ENCODE assay signal across 8 mouse cellular contexts in the genomic region with DNA sequence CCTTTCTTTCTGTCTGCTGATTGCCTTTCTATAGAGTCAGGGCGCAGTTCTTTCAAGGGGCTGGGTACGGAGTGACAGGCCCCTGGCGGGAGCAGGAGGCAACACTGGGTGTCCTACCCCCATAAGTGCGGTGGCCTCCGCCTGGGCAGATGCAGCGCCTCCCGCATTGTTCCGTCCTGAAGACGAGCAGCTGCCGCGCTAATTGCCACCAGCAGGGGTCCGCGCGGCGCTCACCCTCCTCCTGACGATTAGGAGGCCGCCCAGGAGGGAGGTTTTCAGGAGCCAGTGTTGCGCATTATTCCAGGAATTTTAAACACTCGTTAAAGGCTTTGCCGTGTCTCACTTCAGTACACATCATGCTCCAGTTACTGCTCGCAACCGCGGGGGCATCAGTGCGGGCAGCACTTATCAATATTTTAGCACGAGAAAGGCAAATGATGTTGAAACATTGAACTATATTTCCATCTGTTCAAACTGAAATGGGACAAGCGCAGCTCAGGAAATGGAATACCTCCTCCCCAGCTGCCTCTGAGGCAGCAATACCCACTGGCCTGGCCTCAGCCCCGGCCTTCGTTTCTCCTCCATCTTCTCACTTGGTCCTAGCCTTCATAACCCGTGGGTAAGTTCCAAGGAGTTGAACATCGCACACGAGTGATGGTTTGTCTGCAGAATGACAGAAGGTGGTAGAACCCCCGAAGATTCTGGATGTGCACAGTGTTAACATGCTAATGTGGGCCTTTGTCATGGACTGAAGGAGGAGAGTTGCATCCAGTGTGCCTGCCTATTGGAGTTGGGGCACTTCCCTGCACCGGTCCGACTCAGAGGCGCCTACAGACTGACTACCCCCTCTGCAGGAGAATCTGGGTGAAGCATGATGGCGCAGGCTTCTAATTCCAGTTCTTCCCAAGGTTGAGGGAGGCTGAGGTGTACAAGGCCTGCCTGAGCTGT. TPM values are rescaled to one million over a fixed set of nuclear protein-coding genes. Genes with fewer than 3 reads are reported as not detected.
DNase-seq lines count a peak whose midpoint lies in the region; ATAC-seq and TF ChIP-seq lines count a peak whose summit lies in the region.

No protein-coding gene starts in this region.

- H3K9ac ChIP-seq in embryonic facial prominence, embryonic 13.5 days, result peak overlapping the region; percentile 65
- H3K9ac ChIP-seq in limb, embryonic 13.5 days, result peak overlapping the region; percentile 56
- peak overlapping the region; percentile 34; the same call in 1 of the 2 replicates for H3K9ac ChIP-seq in midbrain, postnatal 0 days (replicated peaks; ENCODE audit: low read length, poor library complexity, severe bottlenecking)

- peak overlapping the region; percentile 78 for H3K4me2 ChIP-seq in embryonic facial prominence, embryonic 13.5 days
- H3K4me2 ChIP-seq in limb, embryonic 13.5 days (replicated peaks), result peak overlapping the region; percentile 79
- H3K4me2 ChIP-seq in midbrain, postnatal 0 days (ENCODE audit: low read depth, low read length, poor library complexity, severe bottlenecking), result peak overlapping the region; percentile 64

- no peaks in the 10 kb centered on the region for H3K36me3 ChIP-seq in embryonic facial prominence, embryonic 13.5 days
- H3K36me3 ChIP-seq in limb, embryonic 13.5 days, result no peaks in the 10 kb centered on the region
- H3K36me3 ChIP-seq in midbrain, postnatal 0 days (ENCODE audit: insufficient read depth, low read length), result no peaks in the 10 kb centered on the region

- 0 out of 2 replicates have a peak, but pooled peaks have one; percentile 56 for ATAC-seq in embryonic facial prominence, embryonic 13.5 days (ENCODE audit: insufficient number of reproducible peaks, insufficient read depth, low FRiP score, low TSS enrichment, low read depth)
- peak; percentile 73 for ATAC-seq in limb, embryonic 13.5 days (ENCODE audit: low FRiP score, low read depth)
- peak; percentile 69 for ATAC-seq in midbrain, postnatal 0 days (ENCODE audit: low FRiP score)
- no peak for ATAC-seq in monocyte, adult 5-6 weeks (replicated peaks; ENCODE audit: insufficient number of reproducible peaks, low FRiP score, low TSS enrichment, poor library complexity, severe bottlenecking)

- DNase-seq in left cerebral cortex, adult 2 months (ENCODE audit: extremely low spot score in 1 of 2, low spot score in 2 of 2), result peak in 1 of 2 experiments; percentile 52
- DNase-seq in left cerebral cortex, adult 11 months (ENCODE audit: low spot score), result no peak
- peak; percentile 58 for DNase-seq in adrenal gland, adult 2 months
- peak; percentile 72 for DNase-seq in heart, postnatal 4 days
- peak; percentile 65 for DNase-seq in midbrain, postnatal 0 days (ENCODE audit: low spot score)

- peak; percentile 60 for TF ChIP-seq CTCF in left cerebral cortex, adult 2 months (IDR thresholded peaks at IDR 0.05)
- TF ChIP-seq CTCF in midbrain, postnatal 0 days (IDR thresholded peaks at IDR 0.05), result peak; percentile 81

- H3K9me3 ChIP-seq in embryonic facial prominence, embryonic 13.5 days, result no peaks in the 10 kb centered on the region
- H3K9me3 ChIP-seq in limb, embryonic 13.5 days, result no peaks in the 10 kb centered on the region
- no peaks in the 10 kb centered on the region for H3K9me3 ChIP-seq in midbrain, postnatal 0 days (ENCODE audit: low read length)

- H3K4me3 ChIP-seq in left cerebral cortex, adult 2 months, result peak overlapping the region; percentile 34
- peak overlapping the region; percentile 41 for H3K4me3 ChIP-seq in embryonic facial prominence, embryonic 13.5 days
- H3K4me3 ChIP-seq in limb, embryonic 13.5 days, result peak overlapping the region; percentile 44
- H3K4me3 ChIP-seq in midbrain, postnatal 0 days (ENCODE audit: low read depth, low read length), result peak overlapping the region; percentile 36

- 3% methylated on average over 36 of the region's 36 CpGs for WGBS in embryonic facial prominence, embryonic 13.5 days
- 3% methylated on average over 36 of the region's 36 CpGs for WGBS in limb, embryonic 13.5 days
- WGBS in midbrain, postnatal 0 days, result 3% methylated on average over 36 of the region's 36 CpGs

- peaks cover 35% of the 10 kb centered on the region for H3K27me3 ChIP-seq in embryonic facial prominence, embryonic 13.5 days
- H3K27me3 ChIP-seq in limb, embryonic 13.5 days, result peaks cover 72% of the 10 kb centered on the region
- H3K27me3 ChIP-seq in midbrain, postnatal 0 days (ENCODE audit: insufficient read depth, low read length), result peaks cover 19% of the 10 kb centered on the region

- no peak overlapping the region for H3K27ac ChIP-seq in left cerebral cortex, adult 2 months
- H3K27ac ChIP-seq in embryonic facial prominence, embryonic 13.5 days, result peak overlapping the region; percentile 36; the same call in 1 of the 2 replicates
- H3K27ac ChIP-seq in limb, embryonic 13.5 days, result no peak overlapping the region
- no peak overlapping the region for H3K27ac ChIP-seq in midbrain, postnatal 0 days (ENCODE audit: low read depth, low read length)

- H3K4me1 ChIP-seq in embryonic facial prominence, embryonic 13.5 days, result peaks cover 18% of the 10 kb centered on the region
- peaks cover 13% of the 10 kb centered on the region for H3K4me1 ChIP-seq in limb, embryonic 13.5 days
- H3K4me1 ChIP-seq in midbrain, postnatal 0 days (ENCODE audit: insufficient read depth, low read length), result 0 out of 2 replicates have a peak, but pooled peaks cover 2% of the 10 kb centered on the region

- intact Hi-C loops in left cerebral cortex, adult 2 months (cut with DNase I), result loop anchor here (5.0 kb wide), 1 partner anchor 416 kb away; no protein-coding TSS in a partner anchor

RNA-seq across cellular contexts. Expression of a gene that starts 32.6 kb away (rescaled TPM):
- total RNA-seq in left cerebral cortex, adult 2 months (2021), result 1 to 10 TPM; 2.0 to 3.6 TPM
- not detected for total RNA-seq in adrenal gland, adult 2 months (2021)
- not detected in 2 replicates for polyA plus RNA-seq in adrenal gland, adult 2 months (2012; rRNA removed)
- polyA plus RNA-seq in embryonic facial prominence, embryonic 13.5 days (2015; fragmentation: Nextera tagmentation; extraction: Ambion mirVana), result 4.5 and 8.3 TPM in 2 replicates
- not detected for total RNA-seq in heart, postnatal 4 days (2021)
- not detected in 2 replicates for polyA plus RNA-seq in limb, embryonic 13.5 days (2015; fragmentation: Nextera tagmentation; extraction: Ambion mirVana)
- 11.2 and 12.8 TPM in 2 replicates for total RNA-seq in midbrain, postnatal 0 days (2014; rRNA removed)
- polyA plus RNA-seq in midbrain, postnatal 0 days (2015; fragmentation: Nextera tagmentation; extraction: Ambion mirVana), result 23.3 and 28.0 TPM in 2 replicates
- total RNA-seq in monocyte, adult 5-6 weeks (2017), result not detected in 3 replicates

RNA-seq across cellular contexts. Expression of a gene that starts 42.1 kb away (rescaled TPM):
- total RNA-seq in left cerebral cortex, adult 2 months (2021), result under 1 TPM; 0.70 to 0.75 TPM
- total RNA-seq in adrenal gland, adult 2 months (2021), result not detected
- polyA plus RNA-seq in adrenal gland, adult 2 months (2012; rRNA removed), result 0.12 and 0.18 TPM in 2 replicates
- polyA plus RNA-seq in embryonic facial prominence, embryonic 13.5 days (2015; fragmentation: Nextera tagmentation; extraction: Ambion mirVana), result 21.3 and 21.9 TPM in 2 replicates
- total RNA-seq in heart, postnatal 4 days (2021), result under 1 TPM; 0.45 to 0.83 TPM
- 8.7 and 9.7 TPM in 2 replicates for polyA plus RNA-seq in limb, embryonic 13.5 days (2015; fragmentation: Nextera tagmentation; extraction: Ambion mirVana)
- 0.24 and 1.3 TPM in 2 replicates for total RNA-seq in midbrain, postnatal 0 days (2014; rRNA removed)
- 0.17 and 0.39 TPM in 2 replicates for polyA plus RNA-seq in midbrain, postnatal 0 days (2015; fragmentation: Nextera tagmentation; extraction: Ambion mirVana)
- not detected in 3 replicates for total RNA-seq in monocyte, adult 5-6 weeks (2017)
